Mouse (Mus musculus): ENCODE data around the gene Vat1. TPM values are rescaled to one million over a fixed set of nuclear protein-coding genes. Genes with fewer than 3 reads are reported as not detected.
"Not testable (repeated sequence)": the region's sequence is repeated elsewhere in the genome, so short reads cannot be mapped to it uniquely, and the experiment has no call there.

The Vat1 gene
- total RNA-seq (2022) = 10 to 100 TPM; 27.9 to 42.8 (median 34.9) TPM

GRCm38 (mm10) chr11:101465869-101466551 is at the start of gene Vat1:
Vat1 (minus strand) TSS chr11:101466230.
- DNase-seq (ENCODE audit: low spot score in 2 of 2) = no peak

DNA sequence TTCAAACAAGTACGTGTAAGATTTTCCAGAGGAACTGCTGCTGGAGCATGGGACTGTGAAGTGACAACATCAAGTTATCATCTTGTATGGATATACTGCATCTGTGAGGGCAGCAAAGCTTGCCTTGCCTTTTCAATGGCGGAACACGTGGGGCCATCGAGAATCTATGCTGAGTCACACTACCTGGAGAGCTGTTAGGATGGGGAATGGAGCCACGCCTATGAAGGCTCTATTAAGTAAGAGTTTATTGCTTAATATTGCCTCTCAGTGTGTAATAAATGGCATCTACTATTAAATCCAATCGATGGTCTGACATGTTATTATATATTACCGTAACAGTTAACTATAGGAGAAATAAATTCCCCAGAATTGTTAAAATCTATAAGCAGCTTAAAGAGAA is 41.1 kb upstream of the Vat1 start:
- DNase-seq (ENCODE audit: low spot score in 2 of 2) = no peak

DNA sequence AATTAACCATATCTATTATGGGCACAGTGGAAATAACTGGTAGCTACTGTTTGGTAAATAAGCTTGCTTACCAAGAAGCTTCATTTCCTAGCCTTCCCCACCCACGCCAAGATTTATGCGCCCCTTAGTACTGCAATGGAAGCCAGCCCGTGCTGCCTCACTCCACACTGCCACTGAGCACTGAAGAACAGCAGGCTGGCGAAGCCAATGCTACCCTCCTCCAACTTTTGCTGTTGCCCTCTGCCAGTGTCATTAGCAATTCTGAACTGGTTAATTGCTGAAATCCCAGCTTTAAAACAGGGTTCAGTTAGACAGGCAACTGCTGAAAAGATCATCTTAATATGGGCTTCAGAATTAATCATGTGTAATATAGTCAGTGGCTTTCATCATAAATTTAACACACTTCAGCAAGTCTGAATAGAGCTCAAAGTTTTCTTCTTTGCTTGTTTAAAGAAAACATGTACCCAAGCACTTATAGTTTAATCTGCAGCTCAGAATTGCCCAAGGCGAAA is 40.3 kb upstream of the Vat1 start:
- DNase-seq (ENCODE audit: low spot score in 2 of 2) = no peak

DNA sequence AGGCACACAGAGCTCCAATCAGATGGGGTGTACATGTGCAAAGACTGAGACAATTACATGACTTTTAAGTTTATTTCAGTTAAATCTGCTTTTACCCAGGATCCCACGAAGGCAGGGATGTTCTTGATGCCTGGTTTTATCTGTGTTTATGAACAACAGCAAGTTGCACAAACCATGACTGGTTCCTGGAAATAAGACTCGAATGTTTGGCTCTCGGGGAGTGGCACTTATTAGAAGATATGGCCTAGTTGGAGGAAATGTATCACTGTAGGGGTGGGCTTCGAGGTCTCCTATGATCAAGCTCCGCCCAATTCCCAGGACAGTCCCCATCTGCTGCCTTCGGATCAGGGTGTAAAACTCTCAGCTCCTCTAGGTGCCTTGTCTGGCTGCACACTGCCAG is 20.1 kb upstream of the Vat1 start:
- no peak for DNase-seq (ENCODE audit: low spot score in 2 of 2)

DNA sequence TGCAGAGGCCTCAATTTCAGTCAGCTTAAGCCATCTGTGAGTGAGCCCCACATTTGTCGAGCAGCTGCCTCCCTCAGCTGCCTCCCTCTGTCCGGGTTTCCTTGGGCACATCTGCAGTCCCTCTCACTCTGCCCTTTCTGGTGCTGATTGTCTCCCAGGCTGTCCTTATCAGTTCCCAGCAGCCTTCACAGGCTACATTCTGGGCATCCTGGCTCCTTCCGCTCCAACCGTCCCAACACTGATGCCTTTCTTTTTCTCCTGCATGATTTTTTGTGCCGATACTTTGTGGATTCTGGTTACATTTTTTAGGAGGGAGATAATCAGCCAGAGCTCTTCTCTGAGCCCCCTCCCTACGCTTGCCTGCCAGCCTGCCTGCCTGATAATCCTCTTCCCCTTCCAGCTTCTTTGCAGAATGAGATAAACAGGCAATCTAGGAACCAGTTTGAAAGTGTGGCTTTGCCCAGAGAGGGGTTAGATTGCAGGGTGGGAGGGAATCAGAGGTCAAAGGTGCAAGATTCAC is 19.5 kb upstream of the Vat1 start:
- DNase-seq (ENCODE audit: low spot score in 2 of 2) = no peak

DNA sequence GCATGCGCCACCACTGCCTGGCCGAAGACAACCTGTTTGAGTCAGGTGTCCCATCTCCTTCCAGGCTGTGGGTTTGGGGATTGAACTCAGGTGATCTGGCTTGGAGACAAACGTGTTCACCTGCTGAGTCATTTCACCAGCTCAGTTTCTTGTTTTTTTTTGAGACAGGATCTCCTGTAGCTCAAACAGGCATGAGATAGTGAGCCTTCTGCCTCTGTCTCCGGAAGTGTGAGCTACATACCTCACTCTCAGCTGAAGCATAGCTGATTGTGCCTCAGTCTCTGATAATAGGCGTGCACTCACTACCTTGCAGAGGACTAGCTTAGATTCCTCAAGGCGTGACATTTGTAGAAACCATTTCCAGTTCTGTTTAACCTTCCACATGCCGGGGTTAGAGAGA is 18.8 kb upstream of the Vat1 start:
- DNase-seq (ENCODE audit: low spot score in 2 of 2) = no peak

- DNase-seq (ENCODE audit: low spot score in 2 of 2) = no peak
Measured at GRCm38 (mm10) chr11:101484245-101484644, 18.2 kb upstream of the Vat1 start.

- DNase-seq (ENCODE audit: low spot score in 2 of 2) = no peak
Measured at GRCm38 (mm10) chr11:101483804-101484203, 17.8 kb upstream of the Vat1 start.

GRCm38 (mm10) chr11:101480912-101481311 is 14.9 kb upstream of the Vat1 start:
- DNase-seq (ENCODE audit: low spot score in 2 of 2) = no peak

DNA sequence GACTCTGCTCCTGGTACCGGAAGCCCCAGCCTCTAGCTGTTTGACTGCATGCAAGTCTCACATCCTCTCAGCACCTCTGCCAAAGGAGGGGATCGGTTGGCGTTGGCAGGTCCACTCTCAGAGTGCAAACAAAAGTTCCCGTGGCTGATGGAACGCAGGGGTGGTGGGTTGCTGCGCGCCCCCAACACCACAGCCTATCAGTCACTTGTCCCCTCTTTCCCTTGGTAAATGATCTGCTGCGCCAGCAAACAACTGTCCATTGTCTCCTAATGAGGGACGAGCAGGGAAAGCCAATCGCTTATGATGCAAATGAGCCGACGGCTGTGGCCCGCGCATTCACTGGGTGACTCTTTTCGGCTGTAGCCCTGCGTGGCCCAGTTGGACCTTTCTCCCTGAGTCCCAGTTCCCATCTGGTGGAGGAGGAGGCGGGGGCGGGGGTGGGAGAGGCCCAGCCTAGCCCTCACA is 13.2 kb upstream of the Vat1 start:
- DNase-seq (ENCODE audit: low spot score in 2 of 2) = peak in 1 of 2 experiments; percentile 26

DNA sequence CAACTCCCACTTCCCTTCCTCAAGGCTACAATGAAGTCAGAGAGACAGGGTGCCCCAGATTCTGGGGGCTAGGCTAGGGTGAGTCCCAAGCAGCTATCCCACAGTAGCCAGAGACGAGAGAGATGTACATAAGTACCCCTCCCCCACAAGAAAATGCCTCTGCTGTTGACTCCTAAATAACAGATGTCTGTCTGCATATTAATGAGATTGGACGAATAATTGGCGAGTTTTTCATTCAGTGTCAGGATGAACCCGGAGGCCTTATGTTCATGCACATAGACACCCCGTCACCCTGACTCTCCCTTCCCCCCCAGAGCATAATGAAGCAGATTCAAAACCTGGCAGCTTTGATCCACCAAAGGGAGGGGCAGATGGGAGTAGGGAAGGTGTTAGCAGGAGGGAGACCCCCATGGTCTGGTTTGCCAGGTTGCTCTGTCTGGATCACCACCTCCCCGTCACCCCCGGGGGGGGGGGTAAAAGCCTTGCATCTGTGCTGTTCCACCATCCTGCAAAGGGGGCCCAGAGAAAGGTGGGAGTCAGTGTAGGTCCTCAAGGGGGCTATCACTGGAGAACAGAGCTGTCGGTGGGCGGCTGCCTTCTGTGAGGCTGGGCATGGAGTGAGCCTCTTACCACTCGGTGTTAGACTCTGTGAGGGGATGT is 11.7 kb upstream of the Vat1 start:
- DNase-seq (ENCODE audit: low spot score in 2 of 2) = no peak

DNA sequence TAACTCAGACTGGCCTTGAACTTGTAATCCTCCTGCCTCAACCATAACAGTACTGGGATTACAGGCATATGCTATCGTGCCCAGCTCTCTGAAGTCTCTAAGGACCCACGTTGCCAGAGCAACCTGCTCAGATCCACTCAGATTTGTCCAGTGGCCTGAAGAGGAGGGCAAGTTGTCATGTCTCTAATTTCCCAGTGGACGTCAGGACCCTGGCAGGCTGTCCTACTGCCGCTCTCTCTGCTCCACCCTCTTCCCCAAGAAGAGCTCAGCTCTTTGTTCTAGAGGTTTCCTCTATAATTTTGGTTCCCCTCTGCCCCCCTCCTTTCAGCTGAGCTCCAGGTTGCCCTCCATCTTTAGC is 11.1 kb upstream of the Vat1 start:
- no peak for DNase-seq (ENCODE audit: low spot score in 2 of 2)

DNA sequence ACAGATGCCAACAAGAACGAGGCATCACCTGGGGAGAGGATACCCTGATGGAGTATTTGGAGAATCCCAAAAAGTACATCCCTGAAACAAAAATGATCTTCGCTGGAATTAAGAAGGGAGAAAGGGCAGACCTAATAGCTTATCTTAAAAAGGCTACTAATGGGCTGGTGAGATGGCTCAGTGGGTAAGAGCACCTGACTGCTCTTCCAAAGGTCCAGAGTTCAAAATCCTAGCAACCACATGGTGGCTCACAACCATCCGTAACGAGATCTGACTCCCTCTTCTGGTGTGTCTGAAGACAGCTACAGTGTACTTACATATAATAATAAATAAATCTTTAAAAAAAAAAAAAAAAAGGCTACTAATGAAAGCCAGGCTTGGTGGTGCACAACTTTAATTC is 10.3 kb upstream of the Vat1 start:
- not testable (repeated sequence) for DNase-seq (ENCODE audit: low spot score in 2 of 2)

- no peak for DNase-seq (ENCODE audit: low spot score in 2 of 2)
Measured at GRCm38 (mm10) chr11:101474298-101474697, 8.3 kb upstream of the Vat1 start.

GRCm38 (mm10) chr11:101473686-101474085 is 7.7 kb upstream of the Vat1 start:
- DNase-seq (ENCODE audit: low spot score in 2 of 2) = not testable (repeated sequence)

- no peak for DNase-seq (ENCODE audit: low spot score in 2 of 2)
Measured at GRCm38 (mm10) chr11:101472336-101472735, 6.3 kb upstream of the Vat1 start.

DNA sequence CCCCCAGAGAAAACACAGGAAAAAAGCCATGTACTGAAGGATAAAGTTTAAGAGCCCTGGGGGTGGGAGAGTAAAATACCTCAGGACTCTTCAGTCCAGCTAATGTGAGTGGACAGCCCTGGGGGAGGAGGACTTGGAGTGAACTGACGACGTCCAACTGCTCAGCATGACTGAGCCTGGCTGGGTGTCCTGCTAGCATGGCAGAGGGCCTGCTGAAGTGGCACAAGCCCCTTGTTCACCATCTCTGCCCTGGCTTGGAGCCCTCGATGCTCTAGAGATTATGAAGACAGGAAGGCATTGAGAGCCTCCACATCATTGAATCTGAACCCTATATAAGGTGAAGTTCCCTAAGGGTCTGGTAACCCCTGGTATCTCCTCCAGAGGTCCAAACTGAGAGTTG is 5.9 kb upstream of the Vat1 start:
- DNase-seq (ENCODE audit: low spot score in 2 of 2) = no peak

GRCm38 (mm10) chr11:101470206-101470605 is 4.2 kb upstream of the Vat1 start:
- DNase-seq (ENCODE audit: low spot score in 2 of 2) = no peak

GRCm38 (mm10) chr11:101469155-101469554 is 3.1 kb upstream of the Vat1 start:
- DNase-seq (ENCODE audit: low spot score in 2 of 2) = no peak

GRCm38 (mm10) chr11:101468731-101469130 is 2.7 kb upstream of the Vat1 start:
- no peak for DNase-seq (ENCODE audit: low spot score in 2 of 2)

DNA sequence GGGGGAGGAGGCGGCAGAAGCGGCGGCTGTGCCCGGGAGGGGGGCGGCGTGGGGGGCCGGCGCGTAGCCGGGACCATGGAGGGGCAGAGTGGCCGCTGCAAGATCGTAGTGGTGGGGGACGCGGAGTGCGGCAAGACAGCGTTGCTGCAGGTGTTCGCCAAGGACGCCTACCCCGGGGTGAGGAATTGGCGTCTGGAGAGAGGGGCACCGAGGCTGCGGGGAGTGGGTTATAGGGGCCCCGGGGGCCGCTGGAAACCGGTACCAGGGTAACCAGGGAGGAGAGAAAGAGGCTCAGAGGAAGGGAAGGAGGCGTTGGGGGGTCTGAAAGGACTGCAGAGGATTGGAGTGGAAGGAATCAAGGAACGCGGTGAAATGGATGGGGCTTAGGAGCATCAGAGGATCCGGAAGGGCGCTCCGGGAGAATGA is 2.2 kb upstream of the Vat1 start:
- DNase-seq (ENCODE audit: low spot score in 2 of 2) = no peak

DNA sequence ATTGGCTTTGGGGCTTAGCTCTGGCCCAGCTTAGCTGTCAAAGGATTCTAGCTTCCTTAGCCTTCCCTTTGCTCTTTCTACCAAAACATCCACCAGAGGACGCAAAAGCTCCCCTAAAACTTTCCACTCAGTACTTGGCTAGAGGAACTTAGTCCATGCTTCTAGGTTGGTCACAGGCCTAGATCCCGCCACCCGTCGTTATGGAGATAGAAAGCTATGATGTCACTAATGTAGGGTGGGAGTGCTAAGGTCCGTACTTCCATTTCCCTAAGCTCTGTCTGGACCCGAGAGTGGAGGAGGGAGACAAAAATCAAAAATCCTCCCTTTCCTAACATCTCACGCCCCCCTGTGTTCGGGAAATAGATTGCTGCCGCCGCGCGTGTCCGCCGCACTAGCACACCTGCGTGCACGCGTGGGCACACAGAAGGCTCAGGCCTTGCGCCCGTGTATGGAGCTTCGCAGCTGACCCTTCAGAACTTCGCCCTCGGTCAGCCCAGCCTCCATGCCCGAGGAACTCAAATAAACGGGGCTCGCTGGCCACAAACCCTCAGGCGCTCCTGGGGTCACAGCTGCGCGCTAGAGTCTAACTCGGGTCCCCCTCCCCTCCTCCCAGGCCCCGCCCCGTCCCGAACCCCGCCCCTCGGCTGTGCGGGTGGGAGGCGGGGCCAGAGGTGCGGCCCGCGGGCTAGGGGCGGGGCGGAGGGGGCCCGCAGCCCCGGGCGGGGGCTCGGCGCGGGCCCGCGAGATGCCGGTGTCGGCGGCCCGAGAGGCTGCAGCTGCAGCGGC is 1.6 kb upstream of the Vat1 start:
- peak; percentile 61 to 65 for DNase-seq (ENCODE audit: low spot score in 2 of 2)

All from layer of hippocampus, adult 8-10 months (tissue).